Mouse (Mus musculus): ENCODE measurements at regions not wholly inside any gene's neighbourhood (a gene's known extent, or its start where the extent isn't known, plus 50 kb on each side); places are given as distances from the start of the nearest gene placed in this dataset.

- DNase-seq: no peak
Observed at GRCm38 (mm10) chr14:120661111-120661510, 182.9 kb downstream of the Rap2a start.

GRCm38 (mm10) chr14:120669665-120670064 lies 191.4 kb downstream of the Rap2a start:
- no peak for DNase-seq

GRCm38 (mm10) chr14:120675752-120676151 lies 197.5 kb downstream of the Rap2a start:
- no peak for DNase-seq

GRCm38 (mm10) chr14:120678533-120678932 lies 200.3 kb downstream of the Rap2a start:
- DNase-seq: no peak

GRCm38 (mm10) chr14:120679072-120679471 lies 200.8 kb downstream of the Rap2a start:
- DNase-seq: no peak

- no peak for DNase-seq
Observed at GRCm38 (mm10) chr14:120680272-120680671, 202.0 kb downstream of the Rap2a start.

- DNase-seq: no peak
Observed at GRCm38 (mm10) chr14:120685263-120685662, 207.0 kb downstream of the Rap2a start.

- no peak for DNase-seq
Observed at GRCm38 (mm10) chr14:120685877-120686276, 207.6 kb downstream of the Rap2a start.

GRCm38 (mm10) chr14:120686751-120687150 lies 208.5 kb downstream of the Rap2a start:
- no peak for DNase-seq

GRCm38 (mm10) chr14:120699378-120699777 lies 211.6 kb upstream of the Ipo5 start:
- DNase-seq: no peak

- no peak for DNase-seq
Observed at GRCm38 (mm10) chr14:120705301-120705801, 205.7 kb upstream of the Ipo5 start.

- no peak for DNase-seq
Observed at GRCm38 (mm10) chr14:120710782-120711181, 200.2 kb upstream of the Ipo5 start.

- no peak for DNase-seq
Observed at GRCm38 (mm10) chr14:120720464-120721445, 190.3 kb upstream of the Ipo5 start.

- no peak for DNase-seq
Observed at GRCm38 (mm10) chr14:120721593-120722461, 189.2 kb upstream of the Ipo5 start.

- DNase-seq: no peak
Observed at GRCm38 (mm10) chr14:120722546-120723112, 188.4 kb upstream of the Ipo5 start.

GRCm38 (mm10) chr14:120728107-120728506 lies 182.9 kb upstream of the Ipo5 start:
- peak in 1 of 2 experiments; percentile 10 for DNase-seq

GRCm38 (mm10) chr14:120730226-120730625 lies 180.8 kb upstream of the Ipo5 start:
- DNase-seq: no peak

GRCm38 (mm10) chr14:120731679-120732281 lies 179.2 kb upstream of the Ipo5 start:
- DNase-seq: no peak

GRCm38 (mm10) chr14:120732400-120733138 lies 178.5 kb upstream of the Ipo5 start:
- no peak for DNase-seq

- no peak for DNase-seq
Observed at GRCm38 (mm10) chr14:120741492-120742054, 169.5 kb upstream of the Ipo5 start.

GRCm38 (mm10) chr14:120754011-120754410 lies 157.0 kb upstream of the Ipo5 start:
- DNase-seq: no peak

Data from spleen, adult 18-20 months (tissue).